Mouse (Mus musculus) embryonic fibroblast, embryonic 13.5 days (primary cell): ENCODE measurements around the gene Dtymk.

Source experiments
- CTCF ChIP-seq: IDR thresholded peaks from 2 replicates; pipeline ENCODE4 v1.5.1; 2011; ENCODE audit warnings: mild to moderate bottlenecking, control low read depth, low read length, moderate library complexity, borderline replicate concordance; ENCODE audit not compliant: insufficient read depth
- POLR2A ChIP-seq: IDR thresholded peaks from 2 replicates; pipeline ENCODE4 v1.6.1; 2011; ENCODE audit warnings: low read depth, mild to moderate bottlenecking, control low read depth, low read length, moderate library complexity

DNA sequence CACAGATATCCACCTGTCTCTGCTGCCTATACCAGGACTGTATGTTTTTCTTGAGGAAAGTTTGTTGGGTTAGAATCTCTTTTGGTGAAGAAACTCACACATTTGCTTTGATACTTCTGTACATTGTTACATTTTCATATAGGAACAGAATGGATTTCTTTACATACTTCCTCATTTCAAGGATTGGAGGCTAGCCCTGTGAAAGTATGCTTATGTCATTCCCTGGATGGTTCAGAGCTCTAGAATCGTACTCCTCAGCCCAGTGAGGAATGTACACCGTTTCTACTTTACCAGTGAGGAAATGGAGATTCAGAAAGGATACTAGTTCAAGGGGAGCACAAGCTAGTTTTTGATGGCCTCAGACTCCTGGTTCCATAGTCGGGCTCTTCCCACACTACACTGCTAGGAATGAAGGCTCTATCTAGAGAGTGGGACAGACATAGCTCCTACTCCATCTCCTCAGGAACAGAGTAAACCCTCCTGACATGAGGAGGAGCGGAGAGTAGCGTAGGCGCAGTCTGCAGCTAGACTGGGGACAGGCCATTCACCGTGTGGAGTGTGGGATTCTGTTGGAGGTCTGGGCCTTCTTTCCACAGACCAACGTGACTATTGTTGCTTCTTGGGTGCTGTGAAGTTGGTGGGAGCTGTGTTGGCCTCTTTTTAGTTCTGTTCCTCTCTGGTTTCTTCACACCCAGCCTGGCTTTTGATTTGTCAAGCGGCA, 36.7 kb downstream of the Dtymk start:
- TF ChIP-seq CTCF (no peak), POLR2A (no peak)
